Mouse (Mus musculus): ENCODE measurements around the gene Gm20388. TPM values are rescaled to one million over a fixed set of nuclear protein-coding genes. Genes with fewer than 3 reads are reported as not detected.

The Gm20388 gene
- polyA plus RNA-seq, 1 experiment from 2014 or later, result 1.7 TPM

DNA sequence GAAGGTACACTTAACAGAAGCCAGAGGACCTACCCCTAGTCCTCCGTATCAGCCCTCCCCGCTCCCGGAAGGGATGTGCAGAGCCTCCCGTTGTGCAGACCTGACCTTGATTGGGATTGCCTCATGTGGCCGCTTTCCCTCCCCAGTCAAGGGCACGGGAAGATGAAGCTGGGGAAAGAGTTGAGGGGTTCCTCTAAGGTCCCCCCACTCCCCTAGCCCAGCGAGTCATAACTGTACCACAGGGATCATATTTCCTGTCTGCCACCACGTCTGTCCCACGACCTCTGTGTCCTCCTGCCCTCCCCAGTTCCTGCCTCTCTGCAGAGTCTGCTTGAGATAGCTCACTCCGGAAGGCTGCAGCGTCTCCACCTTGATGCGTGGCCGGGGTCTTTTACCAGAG is 12.7 kb upstream of the Gm20388 start:
- Histone ChIP-seq H3K9me3 (no peaks in the 10 kb centered on the region), H3K4me1 (replicated peaks) (peaks cover 5% of the 10 kb centered on the region), H3K4me3 (no peak overlapping the region), H3K27me3 (ENCODE audit: insufficient read depth, poor library complexity, severe bottlenecking) (peaks cover 44% of the 10 kb centered on the region), H3K27ac (0 out of 2 replicates have a peak overlapping the region, but pooled peaks have one; percentile 30), H3K36me3 (no peaks in the 10 kb centered on the region)
- 25% methylated on average over 13 of the region's 13 CpGs for WGBS
- no peak for DNase-seq (ENCODE audit: low spot score)

GRCm38 (mm10) chr8:119901349-119901748 is 9.3 kb upstream of the Gm20388 start:
- Histone ChIP-seq H3K4me1 (replicated peaks) (peaks cover 16% of the 10 kb centered on the region), H3K36me3 (no peaks in the 10 kb centered on the region), H3K9me3 (no peaks in the 10 kb centered on the region), H3K27ac (0 out of 2 replicates have a peak overlapping the region, but pooled peaks have one; percentile 12), H3K27me3 (ENCODE audit: insufficient read depth, poor library complexity, severe bottlenecking) (peaks cover 47% of the 10 kb centered on the region), H3K4me3 (no peak overlapping the region)
- DNase-seq (ENCODE audit: low spot score), result no peak
- WGBS, result 80% methylated on average over 3 of the region's 3 CpGs

DNA sequence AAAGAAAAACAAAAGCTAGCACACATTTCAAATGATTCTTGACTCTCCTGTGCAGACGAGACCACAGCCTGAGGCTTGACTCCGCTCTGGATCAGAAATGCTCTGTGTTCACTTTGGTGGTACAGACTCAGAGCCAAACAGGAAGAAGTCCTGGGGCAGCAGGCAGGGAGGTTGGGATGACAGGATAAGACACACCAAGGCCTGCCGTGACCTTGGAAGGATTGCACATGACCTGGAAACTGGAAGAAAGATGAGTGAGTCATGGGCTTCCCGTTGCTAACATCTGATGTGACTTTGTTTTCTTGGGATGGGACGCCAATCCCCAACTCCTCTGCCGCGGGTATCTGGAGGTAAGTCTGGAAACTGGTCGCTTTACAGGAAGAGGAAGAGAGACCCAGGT is 8.7 kb upstream of the Gm20388 start:
- no peak overlapping the region for H3K4me3 ChIP-seq
- peaks cover 16% of the 10 kb centered on the region for H3K4me1 ChIP-seq (replicated peaks)
- H3K9me3 ChIP-seq, result no peaks in the 10 kb centered on the region
- no peak overlapping the region for H3K27ac ChIP-seq
- no peak for DNase-seq (ENCODE audit: low spot score)
- WGBS, result 76% methylated on average over 8 of the region's 8 CpGs
- H3K36me3 ChIP-seq, result no peaks in the 10 kb centered on the region
- peaks cover 45% of the 10 kb centered on the region for H3K27me3 ChIP-seq (ENCODE audit: insufficient read depth, poor library complexity, severe bottlenecking)

- Histone ChIP-seq H3K27me3 (ENCODE audit: insufficient read depth, poor library complexity, severe bottlenecking) (peaks cover 21% of the 10 kb centered on the region), H3K4me3 (no peak overlapping the region), H3K4me1 (replicated peaks) (peaks cover 11% of the 10 kb centered on the region), H3K36me3 (no peaks in the 10 kb centered on the region), H3K27ac (no peak overlapping the region), H3K9me3 (no peaks in the 10 kb centered on the region)
- 65% methylated on average over 12 of the region's 12 CpGs for WGBS
- no peak for DNase-seq (ENCODE audit: low spot score)
Observed at GRCm38 (mm10) chr8:119904323-119904911, 6.2 kb upstream of the Gm20388 start.

DNA sequence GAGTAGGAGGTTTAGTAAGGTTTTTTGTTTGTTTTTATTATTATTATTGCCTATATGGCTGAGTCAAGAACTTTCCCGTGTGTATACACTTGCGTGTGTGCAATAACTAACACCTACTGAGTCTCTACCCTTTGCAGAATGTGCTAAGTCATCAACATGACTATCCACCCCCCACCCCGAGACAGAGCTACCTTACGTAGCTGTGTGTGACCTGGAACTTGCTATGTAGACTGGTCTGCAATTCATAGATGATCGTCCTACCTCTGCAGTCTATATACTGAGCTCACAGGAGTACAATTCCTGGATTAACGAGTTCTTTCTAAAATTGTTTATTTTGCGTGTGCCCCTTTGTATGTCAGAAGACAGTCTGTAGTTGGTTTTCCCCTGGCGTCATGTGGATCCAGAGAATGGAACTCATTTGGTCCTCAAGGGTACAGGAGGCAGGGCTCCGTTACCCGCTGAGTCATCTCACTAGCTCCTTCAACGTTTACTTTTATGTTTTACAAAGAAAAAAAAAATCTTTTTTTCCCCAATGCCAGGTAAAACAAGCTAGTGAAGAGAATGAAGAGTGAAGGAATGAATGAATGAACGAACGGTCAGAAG is 596 bp upstream of the Gm20388 start, which contains the start of gene Usp10:
Gene Usp10 (plus strand): TSS at position 417 of the 603 bp plus-strand sequence.
- DNase-seq (ENCODE audit: low spot score), result no peak
- 32% methylated on average over 13 of the region's 13 CpGs for WGBS
- H3K4me3 ChIP-seq, result peak within 1 kb of the TSS; percentile 89
- H3K27me3 ChIP-seq (ENCODE audit: insufficient read depth, poor library complexity, severe bottlenecking), result peaks cover 5% of the 10 kb centered on the region
- H3K9me3 ChIP-seq, result no peaks in the 10 kb centered on the region
- peaks cover 48% of the 10 kb centered on the region for H3K4me1 ChIP-seq (replicated peaks)
- peak within 1 kb of the TSS; percentile 99 for H3K27ac ChIP-seq
- no peaks in the 10 kb centered on the region for H3K36me3 ChIP-seq

GRCm38 (mm10) chr8:119911258-119911962 is 769 bp downstream of the Gm20388 start:
- Histone ChIP-seq H3K9me3 (no peaks in the 10 kb centered on the region), H3K36me3 (peaks cover 5% of the 10 kb centered on the region; the same call in 1 of the 2 replicates), H3K27me3 (ENCODE audit: insufficient read depth, poor library complexity, severe bottlenecking) (peaks cover 5% of the 10 kb centered on the region), H3K27ac (peak overlapping the region; percentile 99), H3K4me1 (replicated peaks) (peaks cover 59% of the 10 kb centered on the region), H3K4me3 (peak overlapping the region; percentile 89)
- no peak for DNase-seq (ENCODE audit: low spot score)
- WGBS, result under 1% methylated on average over 30 of the region's 30 CpGs

DNA sequence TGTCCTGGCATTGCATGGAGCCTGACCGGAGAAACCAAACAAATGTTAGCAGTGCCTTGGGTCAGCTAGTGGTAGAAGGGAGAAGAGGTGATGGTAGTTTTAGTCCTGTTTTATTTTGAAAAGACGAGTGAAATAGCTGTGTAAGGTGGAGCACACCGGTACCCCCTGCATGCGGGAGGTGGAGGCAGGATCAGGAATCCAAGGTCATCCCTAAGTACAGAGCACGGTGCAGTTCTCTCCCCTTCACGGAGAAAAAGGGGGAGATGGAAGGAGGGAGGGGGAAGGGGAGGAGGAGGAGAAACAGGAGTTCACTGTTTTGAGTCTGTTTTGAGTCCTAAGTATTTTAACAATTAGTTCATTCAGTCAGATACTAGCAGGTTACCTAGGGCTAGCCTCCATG is 2.0 kb downstream of the Gm20388 start:
- DNase-seq (ENCODE audit: low spot score), result no peak
- Histone ChIP-seq H3K4me1 (replicated peaks) (peaks cover 69% of the 10 kb centered on the region), H3K27ac (no peak overlapping the region), H3K27me3 (ENCODE audit: insufficient read depth, poor library complexity, severe bottlenecking) (peaks cover 5% of the 10 kb centered on the region), H3K9me3 (no peaks in the 10 kb centered on the region), H3K36me3 (peaks cover 15% of the 10 kb centered on the region; the same call in 1 of the 2 replicates), H3K4me3 (peak overlapping the region; percentile 89)
- 49% methylated on average over 6 of the region's 6 CpGs for WGBS

DNA sequence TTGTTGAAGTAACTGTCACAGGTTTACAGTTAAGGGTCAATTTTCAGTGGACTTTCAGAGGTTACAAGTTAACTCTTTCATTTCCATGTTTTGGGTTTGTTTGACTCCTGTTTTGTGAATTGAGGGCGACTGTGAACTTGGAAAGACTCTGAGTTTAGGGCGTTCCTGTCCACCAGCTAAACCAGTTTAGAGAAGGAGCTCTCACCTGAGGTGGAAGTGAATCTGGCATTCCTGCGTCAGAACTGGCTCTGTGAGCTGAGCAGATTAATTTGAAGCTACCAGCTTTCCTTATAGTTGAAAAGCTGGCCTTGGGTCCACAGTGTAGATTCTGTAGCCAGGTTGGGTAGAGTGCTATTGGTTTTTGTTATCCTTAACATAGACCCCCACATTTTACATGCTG is 2.5 kb downstream of the Gm20388 start:
- Histone ChIP-seq H3K4me3 (peak overlapping the region; percentile 89), H3K36me3 (peaks cover 20% of the 10 kb centered on the region), H3K27me3 (ENCODE audit: insufficient read depth, poor library complexity, severe bottlenecking) (peaks cover 5% of the 10 kb centered on the region), H3K9me3 (no peaks in the 10 kb centered on the region), H3K4me1 (replicated peaks) (peaks cover 69% of the 10 kb centered on the region), H3K27ac (no peak overlapping the region)
- 80% methylated on average over 3 of the region's 3 CpGs for WGBS
- DNase-seq (ENCODE audit: low spot score), result no peak

DNA sequence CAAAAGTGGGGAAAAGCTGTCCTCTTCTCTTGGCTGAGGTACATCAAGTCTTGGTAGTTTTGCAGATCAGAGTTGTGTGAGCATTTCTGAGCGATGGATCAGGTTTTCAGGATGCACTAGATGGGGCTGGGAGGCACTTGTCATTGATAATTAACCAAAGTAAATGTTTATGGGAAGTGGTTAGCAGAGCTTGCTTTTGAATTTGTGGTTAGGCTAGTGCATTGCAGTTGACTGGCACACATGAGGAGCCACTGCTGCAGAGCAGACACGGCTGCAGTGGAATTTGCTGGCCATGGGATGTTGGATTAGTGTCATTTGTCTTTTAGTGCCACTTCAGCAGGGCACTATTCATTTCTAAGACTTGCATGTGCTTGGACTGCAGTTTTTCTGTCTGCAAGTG is 3.5 kb downstream of the Gm20388 start:
- Histone ChIP-seq H3K4me3 (0 out of 2 replicates have a peak overlapping the region, but pooled peaks have one; percentile 89), H3K36me3 (peaks cover 30% of the 10 kb centered on the region), H3K27me3 (ENCODE audit: insufficient read depth, poor library complexity, severe bottlenecking) (peaks cover 5% of the 10 kb centered on the region), H3K27ac (no peak overlapping the region), H3K9me3 (no peaks in the 10 kb centered on the region), H3K4me1 (replicated peaks) (peaks cover 69% of the 10 kb centered on the region)
- 78% methylated on average over 2 of the region's 2 CpGs for WGBS
- DNase-seq (ENCODE audit: low spot score), result no peak

DNA sequence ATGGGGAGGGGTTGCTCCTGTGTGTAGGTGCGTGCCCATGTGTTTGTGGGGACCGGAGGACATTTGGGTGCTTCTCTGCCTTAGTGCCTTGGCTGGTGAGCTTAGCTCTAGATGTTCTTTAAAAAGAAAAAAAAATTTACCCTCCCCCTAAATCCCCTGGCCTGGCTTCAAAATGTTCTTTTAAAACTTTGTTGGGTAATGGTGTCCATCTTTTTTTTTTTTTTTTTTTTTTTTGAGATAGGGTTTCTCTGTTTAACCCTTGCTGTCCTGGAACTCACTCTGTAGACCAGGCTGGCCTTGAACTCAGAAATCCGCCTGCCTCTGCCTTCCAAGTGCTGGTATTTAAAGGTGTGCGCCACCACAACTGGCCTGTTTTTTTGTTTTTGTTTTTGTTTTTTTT is 4.7 kb downstream of the Gm20388 start:
- Histone ChIP-seq H3K36me3 (peaks cover 38% of the 10 kb centered on the region), H3K27ac (no peak overlapping the region), H3K4me3 (no peak overlapping the region), H3K27me3 (ENCODE audit: insufficient read depth, poor library complexity, severe bottlenecking) (no peaks in the 10 kb centered on the region), H3K9me3 (no peaks in the 10 kb centered on the region), H3K4me1 (replicated peaks) (peaks cover 66% of the 10 kb centered on the region)
- 90% methylated on average over 4 of the region's 4 CpGs for WGBS
- DNase-seq (ENCODE audit: low spot score), result no peak

GRCm38 (mm10) chr8:119916237-119916892 is 5.7 kb downstream of the Gm20388 start:
- Histone ChIP-seq H3K36me3 (peaks cover 47% of the 10 kb centered on the region), H3K9me3 (no peaks in the 10 kb centered on the region), H3K4me1 (replicated peaks) (peaks cover 63% of the 10 kb centered on the region), H3K27me3 (ENCODE audit: insufficient read depth, poor library complexity, severe bottlenecking) (no peaks in the 10 kb centered on the region), H3K27ac (peak overlapping the region; percentile 29; the same call in 1 of the 2 replicates), H3K4me3 (no peak overlapping the region)
- WGBS, result 84% methylated on average over 16 of the region's 16 CpGs
- DNase-seq (ENCODE audit: low spot score), result no peak

DNA sequence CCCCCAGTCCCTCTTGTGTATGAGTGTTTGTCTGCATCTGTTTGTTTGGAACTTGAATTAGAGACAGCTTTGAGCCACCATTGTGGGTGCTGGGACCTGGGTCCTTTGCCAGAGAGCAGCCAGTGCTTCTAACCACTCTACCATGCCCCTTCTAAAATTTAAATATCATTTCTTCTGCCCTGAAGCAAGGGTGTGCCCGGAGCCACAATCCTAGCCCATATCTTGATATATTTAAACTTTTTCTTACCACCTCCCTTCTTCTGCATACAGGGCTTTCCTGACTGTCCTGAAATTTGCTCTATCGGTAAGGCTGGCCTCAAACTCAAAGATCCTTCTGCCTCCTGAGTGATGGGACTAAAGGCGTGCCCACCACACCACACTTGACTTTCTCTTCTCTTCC is 6.8 kb downstream of the Gm20388 start:
- no peak for DNase-seq (ENCODE audit: low spot score)
- 95% methylated on average over 3 of the region's 3 CpGs for WGBS
- no peaks in the 10 kb centered on the region for H3K9me3 ChIP-seq
- H3K4me3 ChIP-seq, result no peak overlapping the region
- H3K4me1 ChIP-seq (replicated peaks), result peaks cover 59% of the 10 kb centered on the region
- H3K27me3 ChIP-seq (ENCODE audit: insufficient read depth, poor library complexity, severe bottlenecking), result no peaks in the 10 kb centered on the region
- H3K27ac ChIP-seq, result no peak overlapping the region
- peaks cover 47% of the 10 kb centered on the region for H3K36me3 ChIP-seq

Data from hindbrain, embryonic 10.5 days (tissue).